Mouse (Mus musculus): ENCODE measurements around the gene Inhbc. TPM values are rescaled to one million over a fixed set of nuclear protein-coding genes. Genes with fewer than 3 reads are reported as not detected.

The Inhbc gene
- polyA plus RNA-seq, 1 experiment from 2014 or later = not detected

- no peak for ATAC-seq (ENCODE audit: low FRiP score, low read depth)
- peak overlapping the region; percentile 75 for H3K4me3 ChIP-seq
- WGBS = 89% methylated on average over 8 of the region's 8 CpGs
- H3K9me3 ChIP-seq = no peaks in the 10 kb centered on the region
- H3K27ac ChIP-seq (replicated peaks) = peak overlapping the region; percentile 92
- peak overlapping the region; percentile 69 for H3K4me2 ChIP-seq
- no peak overlapping the region for H3K9ac ChIP-seq
- H3K36me3 ChIP-seq = no peaks in the 10 kb centered on the region
- H3K27me3 ChIP-seq = no peaks in the 10 kb centered on the region
- peaks cover 17% of the 10 kb centered on the region for H3K4me1 ChIP-seq (replicated peaks)
These were observed 9.4 kb upstream of the Inhbc start for GRCm38 (mm10) chr10:127379654-127380053.

- Histone ChIP-seq H3K4me3 (no peak overlapping the region), H3K9ac (no peak overlapping the region), H3K27ac (replicated peaks) (no peak overlapping the region), H3K9me3 (no peaks in the 10 kb centered on the region), H3K4me2 (no peak overlapping the region), H3K27me3 (no peaks in the 10 kb centered on the region), H3K36me3 (no peaks in the 10 kb centered on the region), H3K4me1 (replicated peaks) (peaks cover 11% of the 10 kb centered on the region)
- ATAC-seq (ENCODE audit: low FRiP score, low read depth) = no peak
- 83% methylated on average over 3 of the region's 3 CpGs for WGBS
These were observed 7.5 kb upstream of the Inhbc start for GRCm38 (mm10) chr10:127377700-127378099.

GRCm38 (mm10) chr10:127371023-127371422 is 792 bp upstream of the Inhbc start:
- ATAC-seq (ENCODE audit: low FRiP score, low read depth) = no peak
- Histone ChIP-seq H3K4me1 (replicated peaks) (no peaks in the 10 kb centered on the region), H3K36me3 (no peaks in the 10 kb centered on the region), H3K4me2 (no peak overlapping the region), H3K9me3 (no peaks in the 10 kb centered on the region), H3K9ac (no peak overlapping the region), H3K4me3 (no peak overlapping the region), H3K27me3 (no peaks in the 10 kb centered on the region), H3K27ac (replicated peaks) (no peak overlapping the region)
- WGBS = 59% methylated on average over 2 of the region's 2 CpGs

GRCm38 (mm10) chr10:127368273-127368672 is 2.0 kb downstream of the Inhbc start:
- ATAC-seq (ENCODE audit: low FRiP score, low read depth) = no peak
- WGBS = 60% methylated on average over 2 of the region's 2 CpGs

GRCm38 (mm10) chr10:127367116-127367515 is 3.1 kb downstream of the Inhbc start:
- no peak overlapping the region for H3K27ac ChIP-seq (replicated peaks)
- H3K9me3 ChIP-seq = no peaks in the 10 kb centered on the region
- no peak overlapping the region for H3K4me2 ChIP-seq
- H3K4me3 ChIP-seq = no peak overlapping the region
- WGBS = 76% methylated on average over 5 of the region's 5 CpGs
- no peak for ATAC-seq (ENCODE audit: low FRiP score, low read depth)
- H3K9ac ChIP-seq = no peak overlapping the region
- H3K4me1 ChIP-seq (replicated peaks) = no peaks in the 10 kb centered on the region
- H3K27me3 ChIP-seq = no peaks in the 10 kb centered on the region
- no peaks in the 10 kb centered on the region for H3K36me3 ChIP-seq

More at GRCm38 (mm10) chr10:127368273-127368672, 2.0 kb downstream of the Inhbc start:
- Histone ChIP-seq H3K4me3 (no peak overlapping the region), H3K27ac (replicated peaks) (no peak overlapping the region), H3K9ac (no peak overlapping the region), H3K4me1 (replicated peaks) (no peaks in the 10 kb centered on the region), H3K27me3 (no peaks in the 10 kb centered on the region), H3K4me2 (no peak overlapping the region), H3K36me3 (no peaks in the 10 kb centered on the region), H3K9me3 (no peaks in the 10 kb centered on the region)

GRCm38 (mm10) chr10:127360714-127361113 is 9.5 kb downstream of the Inhbc start:
- WGBS = 87% methylated on average over 3 of the region's 3 CpGs
- H3K4me3 ChIP-seq = no peak overlapping the region
- no peak overlapping the region for H3K4me2 ChIP-seq
- no peak overlapping the region for H3K9ac ChIP-seq
- no peaks in the 10 kb centered on the region for H3K4me1 ChIP-seq (replicated peaks)
- no peak overlapping the region for H3K27ac ChIP-seq (replicated peaks)
- no peaks in the 10 kb centered on the region for H3K9me3 ChIP-seq
- no peaks in the 10 kb centered on the region for H3K36me3 ChIP-seq
- H3K27me3 ChIP-seq = no peaks in the 10 kb centered on the region
- ATAC-seq (ENCODE audit: low FRiP score, low read depth) = no peak

- WGBS = 48% methylated on average over 10 of the region's 10 CpGs
- Histone ChIP-seq H3K36me3 (no peaks in the 10 kb centered on the region), H3K4me1 (replicated peaks) (peaks cover 7% of the 10 kb centered on the region; the same call in 1 of the 2 replicates), H3K4me2 (no peak overlapping the region), H3K27me3 (0 out of 2 replicates have a peak, but pooled peaks cover 3% of the 10 kb centered on the region), H3K27ac (replicated peaks) (no peak overlapping the region), H3K4me3 (no peak overlapping the region), H3K9me3 (no peaks in the 10 kb centered on the region), H3K9ac (no peak overlapping the region)
- ATAC-seq (ENCODE audit: low FRiP score, low read depth) = no peak
These were observed 14.9 kb downstream of the Inhbc start for GRCm38 (mm10) chr10:127355336-127355735.

GRCm38 (mm10) chr10:127353909-127354895 is 16.0 kb downstream of the Inhbc start, which contains the start of gene Inhbe:
Inhbe (minus strand) TSS chr10:127354411.
- no peak within 1 kb of the TSS for H3K9ac ChIP-seq
- no peak within 1 kb of the TSS for H3K4me3 ChIP-seq
- H3K27me3 ChIP-seq = 0 out of 2 replicates have a peak, but pooled peaks cover 3% of the 10 kb centered on the region
- ATAC-seq (ENCODE audit: low FRiP score, low read depth) = no peak
- no peaks in the 10 kb centered on the region for H3K36me3 ChIP-seq
- H3K4me1 ChIP-seq (replicated peaks) = peaks cover 8% of the 10 kb centered on the region; the same call in 1 of the 2 replicates
- H3K4me2 ChIP-seq = no peak within 1 kb of the TSS
- WGBS = 83% methylated on average over 18 of the region's 18 CpGs
- no peak within 1 kb of the TSS for H3K27ac ChIP-seq (replicated peaks)
- H3K9me3 ChIP-seq = no peaks in the 10 kb centered on the region

- Histone ChIP-seq H3K27ac (replicated peaks) (no peak overlapping the region), H3K36me3 (no peaks in the 10 kb centered on the region)
These were observed 17.5 kb downstream of the Inhbc start for GRCm38 (mm10) chr10:127352766-127353165.

GRCm38 (mm10) chr10:127352187-127352586 is 18.0 kb downstream of the Inhbc start:
- Histone ChIP-seq H3K27ac (replicated peaks) (no peak overlapping the region), H3K27me3 (0 out of 2 replicates have a peak, but pooled peaks cover 3% of the 10 kb centered on the region), H3K4me2 (no peak overlapping the region), H3K36me3 (no peaks in the 10 kb centered on the region), H3K9ac (no peak overlapping the region), H3K4me1 (replicated peaks) (peaks cover 8% of the 10 kb centered on the region; the same call in 1 of the 2 replicates), H3K9me3 (no peaks in the 10 kb centered on the region), H3K4me3 (no peak overlapping the region)
- ATAC-seq (ENCODE audit: low FRiP score, low read depth) = no peak
- 86% methylated on average over 9 of the region's 9 CpGs for WGBS

More at GRCm38 (mm10) chr10:127352766-127353165, 17.5 kb downstream of the Inhbc start:
- no peak overlapping the region for H3K9ac ChIP-seq
- H3K4me1 ChIP-seq (replicated peaks) = peaks cover 8% of the 10 kb centered on the region; the same call in 1 of the 2 replicates
- no peak overlapping the region for H3K4me2 ChIP-seq
- H3K27me3 ChIP-seq = 0 out of 2 replicates have a peak, but pooled peaks cover 3% of the 10 kb centered on the region
- WGBS = 92% methylated on average over 11 of the region's 11 CpGs
- H3K4me3 ChIP-seq = no peak overlapping the region
- H3K9me3 ChIP-seq = no peaks in the 10 kb centered on the region
- no peak for ATAC-seq (ENCODE audit: low FRiP score, low read depth)

- Histone ChIP-seq H3K4me2 (no peak overlapping the region), H3K36me3 (no peaks in the 10 kb centered on the region), H3K27ac (replicated peaks) (no peak overlapping the region), H3K4me3 (no peak overlapping the region), H3K9me3 (no peaks in the 10 kb centered on the region), H3K9ac (no peak overlapping the region), H3K4me1 (replicated peaks) (peaks cover 8% of the 10 kb centered on the region; the same call in 1 of the 2 replicates), H3K27me3 (0 out of 2 replicates have a peak, but pooled peaks cover 3% of the 10 kb centered on the region)
- 83% methylated on average over 8 of the region's 8 CpGs for WGBS
- peak; percentile 52; the same call in 1 of the 2 replicates for ATAC-seq (ENCODE audit: low FRiP score, low read depth)
These were observed 18.5 kb downstream of the Inhbc start for GRCm38 (mm10) chr10:127351719-127352118.

- Histone ChIP-seq H3K4me2 (peak overlapping the region; percentile 50; the same call in 1 of the 2 replicates), H3K4me1 (replicated peaks) (peaks cover 8% of the 10 kb centered on the region; the same call in 1 of the 2 replicates), H3K27ac (replicated peaks) (no peak overlapping the region), H3K4me3 (no peak overlapping the region), H3K36me3 (no peaks in the 10 kb centered on the region), H3K9me3 (no peaks in the 10 kb centered on the region), H3K9ac (no peak overlapping the region), H3K27me3 (0 out of 2 replicates have a peak, but pooled peaks cover 3% of the 10 kb centered on the region)
- 86% methylated on average over 8 of the region's 8 CpGs for WGBS
- ATAC-seq (ENCODE audit: low FRiP score, low read depth) = no peak
These were observed 19.0 kb downstream of the Inhbc start for GRCm38 (mm10) chr10:127351285-127351595.
